Mouse (Mus musculus): ENCODE data around the gene 0610040J01Rik. TPM values are rescaled to one million over a fixed set of nuclear protein-coding genes. Genes with fewer than 3 reads are reported as not detected.

0610040J01Rik gene
- polyA plus RNA-seq (2012; fragmentation: generic; extraction: Trizol) = not detected

GRCm38 (mm10) chr5:63811819-63812508 lies at the start of gene 0610040J01Rik:
0610040J01Rik (plus strand) TSS chr5:63812363.

Other genes with a start within 250 kb of the 0610040J01Rik start
- not detected for gene Nwd2, start 163.3 kb upstream of the 0610040J01Rik start, polyA plus RNA-seq (2012; fragmentation: generic; extraction: Trizol)
- gene Rell1, start 156.5 kb downstream of the 0610040J01Rik start, polyA plus RNA-seq (2012; fragmentation: generic; extraction: Trizol) = 1 to 10 TPM in 1 of 2 experiments, under 1 TPM in 1; 0.71 to 6.6 TPM

Measured in C3H10T1/2 (cell line).